Mouse (Mus musculus) hindbrain, embryonic 14.5 days (tissue): ENCODE measurements around the gene Ccr4. TPM values are rescaled to one million over a fixed set of nuclear protein-coding genes. Genes with fewer than 3 reads are reported as not detected.

Experiments
- ATAC-seq: fragments of 200-750 bp; cut with Nextera tagmentation; 2 replicates; pipeline ENCODE4 v1.8.0; 2017; ENCODE audit warnings: moderate number of reproducible peaks, mild to moderate bottlenecking, moderate TSS enrichment, moderate library complexity; ENCODE audit not compliant: low FRiP score
- DNase-seq: peaks from one replicate; pipeline ENCODE4 v3.0.0-alpha.2; 2015; ENCODE audit warnings: low spot score
- H3K27ac ChIP-seq: fragments of 300-500 bp; sonication (generic); 2 replicates; pipeline ENCODE4 v1.5.1; 2014; ENCODE audit warnings: mild to moderate bottlenecking, moderate library complexity
- H3K27me3 ChIP-seq: fragments of 300-500 bp; sonication (generic); 2 replicates; pipeline ENCODE4 v1.6.1; 2014; ENCODE audit warnings: mild to moderate bottlenecking, low read length, mixed read lengths; ENCODE audit not compliant: control insufficient read depth, insufficient read depth
- H3K36me3 ChIP-seq: fragments of 300-500 bp; sonication (generic); replicated peaks from 2 replicates; pipeline ENCODE4 v1.6.1; 2014; ENCODE audit not compliant: control insufficient read depth, insufficient read depth
- H3K4me1 ChIP-seq: fragments of 300-500 bp; sonication (generic); replicated peaks from 2 replicates; pipeline ENCODE4 v1.6.1; 2014; ENCODE audit warnings: antibody characterized with exemption, low read length, mixed read lengths; ENCODE audit not compliant: control insufficient read depth, insufficient read depth
- H3K4me2 ChIP-seq: fragments of 300-500 bp; sonication (generic); replicated peaks from 2 replicates; pipeline ENCODE4 v1.6.1; 2014; ENCODE audit warnings: mild to moderate bottlenecking, moderate library complexity
- H3K4me3 ChIP-seq: fragments of 300-500 bp; sonication (generic); replicated peaks from 2 replicates; pipeline ENCODE4 v1.5.1; 2014; ENCODE audit warnings: mild to moderate bottlenecking, low read length
- H3K9ac ChIP-seq: fragments of 300-500 bp; sonication (generic); 2 replicates; pipeline ENCODE4 v1.6.1; 2014
- H3K9me3 ChIP-seq: fragments of 300-500 bp; sonication (generic); 2 replicates; pipeline ENCODE4 v1.6.1; 2016; ENCODE audit warnings: low read length; ENCODE audit not compliant: control insufficient read depth
- WGBS: fragments of 180-500 bp; shearing (Covaris S2); extraction: QIAGEN DNeasy Blood & Tissue Kit; methylation state at CpG from one replicate; pipeline ENCODE4 v1.1.7; 2014; 5-methylcytosine and 5-hydroxymethylcytosine counted together
- polyA plus RNA-seq: library from polyadenylated mRNA; unstranded; fragments of >200 nt; fragmentation: Nextera tagmentation; extraction: Ambion mirVana; gene quantifications from 2 replicates; pipeline ENCODE4 v1.2.1, GENCODE M21; 2014

Ccr4 gene
- polyA plus RNA-seq, 1 experiment from 2014 or later: not detected

DNA sequence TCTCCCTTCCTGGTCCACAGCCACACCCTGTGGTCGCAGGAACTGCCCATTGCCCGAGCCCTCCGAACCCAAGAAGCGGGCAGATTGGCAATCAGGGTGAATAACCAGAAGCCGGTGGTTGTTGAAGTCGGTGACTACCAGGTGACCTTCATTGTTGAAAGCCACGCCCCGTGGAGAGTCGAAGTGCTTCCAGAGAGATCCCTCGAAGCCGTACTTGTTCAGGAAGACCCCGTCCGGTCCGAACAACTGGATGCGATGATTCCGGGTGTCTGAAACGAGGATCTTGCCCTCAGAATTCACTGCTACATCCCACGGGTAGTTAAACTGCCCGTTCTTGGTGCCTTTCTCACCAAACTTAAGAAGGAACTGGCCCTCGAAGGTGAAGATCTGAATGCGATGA is 8.1 kb upstream of the Ccr4 start:
- Histone ChIP-seq H3K4me2 (no peak overlapping the region), H3K36me3 (peaks cover 17% of the 10 kb centered on the region), H3K27ac (no peak overlapping the region), H3K9me3 (peaks cover 32% of the 10 kb centered on the region), H3K9ac (no peak overlapping the region), H3K4me3 (no peak overlapping the region), H3K27me3 (no peaks in the 10 kb centered on the region), H3K4me1 (no peaks in the 10 kb centered on the region)
- ATAC-seq (no peak), DNase-seq (no peak)
- 98% methylated on average over 21 of the region's 21 CpGs for WGBS

GRCm38 (mm10) chr9:114509785-114510184 is 5.1 kb upstream of the Ccr4 start:
- DNase-seq: no peak
- Histone ChIP-seq H3K4me3 (no peak overlapping the region), H3K27me3 (no peaks in the 10 kb centered on the region), H3K4me1 (no peaks in the 10 kb centered on the region), H3K36me3 (peaks cover 17% of the 10 kb centered on the region), H3K9me3 (peaks cover 32% of the 10 kb centered on the region), H3K9ac (no peak overlapping the region), H3K27ac (no peak overlapping the region), H3K4me2 (no peak overlapping the region)
- WGBS: 98% methylated on average over 9 of the region's 9 CpGs
- ATAC-seq: no peak

DNA sequence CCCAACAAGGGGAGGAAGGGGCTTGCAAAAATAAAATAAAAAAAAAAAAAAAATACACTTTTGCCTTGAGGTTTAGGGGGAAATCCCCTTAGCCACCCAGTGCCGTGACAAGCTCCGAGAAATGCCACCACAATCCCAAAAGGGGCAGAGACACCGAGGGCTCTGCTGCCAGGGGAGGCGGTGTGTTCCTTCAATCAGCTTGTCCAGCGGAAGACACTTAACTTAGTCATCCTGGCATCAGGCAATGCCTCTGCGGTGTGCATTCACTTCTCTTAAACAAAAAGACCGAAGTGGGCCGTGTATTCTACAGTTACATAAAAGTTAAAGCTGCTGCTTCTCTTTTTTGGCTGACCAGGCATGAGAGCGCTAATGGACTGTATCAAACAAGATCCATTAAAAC is 2.7 kb upstream of the Ccr4 start:
- Histone ChIP-seq H3K27me3 (no peaks in the 10 kb centered on the region), H3K27ac (no peak overlapping the region), H3K4me3 (no peak overlapping the region), H3K9ac (no peak overlapping the region), H3K36me3 (peaks cover under 1% of the 10 kb centered on the region; the same call in 1 of the 2 replicates), H3K4me2 (no peak overlapping the region), H3K9me3 (peaks cover 14% of the 10 kb centered on the region), H3K4me1 (no peaks in the 10 kb centered on the region)
- DNase-seq: no peak
- ATAC-seq: no peak
- 93% methylated on average over 9 of the region's 9 CpGs for WGBS

DNA sequence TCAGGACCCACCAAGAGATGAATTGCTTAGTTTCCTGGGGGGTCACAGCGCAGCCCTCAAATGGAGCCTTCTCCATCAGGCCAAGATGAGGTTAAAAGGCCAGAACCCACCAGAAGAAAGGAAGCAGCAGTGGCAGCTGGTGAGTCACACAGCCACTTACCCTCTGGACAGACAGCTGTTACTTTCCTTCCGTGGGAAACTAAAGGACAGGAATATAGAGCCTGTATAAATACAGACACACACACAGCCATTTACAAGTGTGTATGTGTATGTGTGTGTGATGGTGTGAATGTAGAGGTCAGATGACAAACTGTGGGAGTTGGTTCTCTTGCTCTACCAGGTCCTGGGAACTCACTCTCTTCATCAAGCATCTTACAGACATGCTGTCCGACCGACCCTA is 1.8 kb upstream of the Ccr4 start:
- H3K27ac ChIP-seq: no peak overlapping the region
- peaks cover 5% of the 10 kb centered on the region; the same call in 1 of the 2 replicates for H3K9me3 ChIP-seq
- H3K4me2 ChIP-seq: no peak overlapping the region
- 81% methylated on average over 4 of the region's 4 CpGs for WGBS
- H3K4me3 ChIP-seq: no peak overlapping the region
- DNase-seq: no peak
- H3K27me3 ChIP-seq: no peaks in the 10 kb centered on the region
- no peak overlapping the region for H3K9ac ChIP-seq
- ATAC-seq: no peak
- no peaks in the 10 kb centered on the region for H3K4me1 ChIP-seq
- no peaks in the 10 kb centered on the region for H3K36me3 ChIP-seq

GRCm38 (mm10) chr9:114502711-114503427 is 1.8 kb downstream of the Ccr4 start:
- H3K27me3 ChIP-seq: no peaks in the 10 kb centered on the region
- H3K4me3 ChIP-seq: no peak overlapping the region
- ATAC-seq (no peak), DNase-seq (no peak)
- WGBS: 76% methylated on average over 15 of the region's 15 CpGs
- H3K9ac ChIP-seq: no peak overlapping the region
- no peak overlapping the region for H3K27ac ChIP-seq
- H3K36me3 ChIP-seq: no peaks in the 10 kb centered on the region
- no peak overlapping the region for H3K4me2 ChIP-seq
- H3K4me1 ChIP-seq: no peaks in the 10 kb centered on the region
- no peaks in the 10 kb centered on the region for H3K9me3 ChIP-seq

DNA sequence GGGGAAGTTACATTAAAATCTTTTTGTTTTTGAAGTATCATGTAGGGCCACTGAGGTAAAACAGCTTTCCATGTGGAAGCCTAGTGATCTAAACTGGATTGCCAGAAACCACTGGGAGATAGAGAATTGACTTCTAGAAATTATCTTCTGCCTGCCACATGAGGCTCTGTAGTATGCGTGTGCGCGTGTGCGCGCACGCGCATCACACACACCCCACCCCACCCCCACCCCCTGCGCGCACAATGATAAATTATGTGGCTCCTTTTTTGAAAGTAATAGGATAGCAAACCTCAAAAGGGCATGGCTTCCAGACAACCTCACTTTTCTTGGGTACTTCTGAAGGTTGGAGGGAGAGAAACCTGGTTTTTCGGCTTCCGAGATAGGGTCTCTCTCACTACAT is 2.8 kb downstream of the Ccr4 start:
- H3K27ac ChIP-seq: no peak overlapping the region
- no peak overlapping the region for H3K4me3 ChIP-seq
- no peaks in the 10 kb centered on the region for H3K9me3 ChIP-seq
- H3K27me3 ChIP-seq: no peaks in the 10 kb centered on the region
- WGBS: 98% methylated on average over 11 of the region's 11 CpGs
- no peaks in the 10 kb centered on the region for H3K36me3 ChIP-seq
- ATAC-seq: no peak
- H3K4me1 ChIP-seq: no peaks in the 10 kb centered on the region
- no peak overlapping the region for H3K4me2 ChIP-seq
- no peak for DNase-seq
- no peak overlapping the region for H3K9ac ChIP-seq

DNA sequence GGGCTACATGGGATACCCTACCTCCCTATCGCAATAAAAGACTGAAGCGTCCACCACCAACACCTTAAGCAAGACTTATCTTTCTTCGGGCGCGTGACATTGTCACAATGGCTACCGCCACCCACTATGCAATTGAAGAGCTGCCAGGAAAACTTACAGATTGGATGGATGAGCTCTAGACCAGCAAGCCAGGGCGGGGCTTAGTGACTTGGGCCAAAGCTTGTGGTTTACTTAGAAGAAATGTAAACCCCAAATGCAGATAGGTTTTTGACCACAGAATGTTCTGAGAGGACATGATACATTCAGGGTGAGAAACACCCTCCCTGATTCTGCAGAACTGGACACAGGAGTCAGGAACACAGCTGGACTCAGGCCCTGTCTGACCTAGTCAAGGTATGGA is 3.6 kb downstream of the Ccr4 start:
- Histone ChIP-seq H3K4me3 (no peak overlapping the region), H3K9me3 (no peaks in the 10 kb centered on the region), H3K27ac (no peak overlapping the region), H3K4me1 (no peaks in the 10 kb centered on the region), H3K4me2 (no peak overlapping the region), H3K36me3 (no peaks in the 10 kb centered on the region), H3K9ac (no peak overlapping the region), H3K27me3 (no peaks in the 10 kb centered on the region)
- 92% methylated on average over 7 of the region's 7 CpGs for WGBS
- DNase-seq: no peak
- ATAC-seq: no peak

DNA sequence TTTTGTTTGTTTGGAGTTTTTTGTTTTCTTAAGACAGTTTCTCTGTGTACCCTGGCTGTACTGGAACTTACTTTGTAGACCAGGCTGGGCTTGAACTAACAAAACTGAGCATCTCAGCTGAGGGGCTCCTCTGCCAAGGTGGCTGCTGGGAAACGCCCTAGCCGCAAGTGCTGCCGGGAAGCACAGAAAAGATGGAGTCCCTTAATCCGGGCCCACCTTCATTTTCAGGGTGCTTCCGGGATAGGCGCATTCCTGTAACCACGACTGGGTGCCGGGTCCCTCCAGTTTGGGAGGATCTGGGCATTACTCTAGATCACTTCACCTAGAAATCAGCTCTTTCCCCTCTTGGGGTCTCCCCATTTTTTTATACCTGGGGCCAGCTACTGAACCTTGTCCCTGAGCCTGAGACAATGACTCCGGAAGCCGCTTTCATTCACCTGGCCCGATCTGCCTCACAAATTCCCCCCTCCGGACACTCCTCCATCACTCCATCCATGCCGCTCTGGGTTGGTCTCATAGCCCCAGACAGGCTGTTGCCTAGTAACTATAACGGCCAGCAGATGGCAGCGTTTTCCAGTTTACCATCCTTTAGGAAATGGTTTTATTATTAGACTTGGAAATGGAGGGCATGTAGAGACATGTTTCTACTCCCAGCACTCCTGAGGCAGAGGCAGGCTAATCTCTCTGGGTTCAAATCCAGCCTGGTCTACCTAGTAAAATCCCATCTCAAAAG is 4.8 kb downstream of the Ccr4 start:
- Histone ChIP-seq H3K36me3 (no peaks in the 10 kb centered on the region), H3K9me3 (no peaks in the 10 kb centered on the region), H3K27ac (no peak overlapping the region), H3K4me3 (no peak overlapping the region), H3K9ac (no peak overlapping the region), H3K27me3 (no peaks in the 10 kb centered on the region), H3K4me2 (no peak overlapping the region), H3K4me1 (no peaks in the 10 kb centered on the region)
- 23% methylated on average over 15 of the region's 15 CpGs for WGBS
- ATAC-seq: no peak
- peak; percentile 71 for DNase-seq

DNA sequence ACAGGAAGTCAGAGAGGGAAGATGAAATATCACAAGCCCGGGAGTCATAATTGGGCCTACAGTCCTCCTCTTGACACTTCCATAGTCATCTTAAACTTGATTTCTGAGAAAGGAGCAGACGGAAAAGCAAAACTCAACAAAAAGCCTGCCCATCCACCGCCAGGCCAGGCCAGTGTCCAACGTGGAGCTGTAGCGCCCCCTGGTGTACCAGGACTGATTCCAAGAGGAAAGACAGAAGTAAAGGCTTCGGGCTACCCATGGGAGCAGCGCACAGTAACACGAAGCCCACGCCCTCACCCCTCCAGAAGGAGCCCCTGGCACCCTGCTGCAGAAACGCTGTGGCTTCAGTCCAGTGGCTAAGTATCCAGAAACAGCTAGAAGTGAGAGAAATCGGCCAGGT is 6.5 kb downstream of the Ccr4 start:
- Histone ChIP-seq H3K4me3 (no peak overlapping the region), H3K4me2 (peak overlapping the region; percentile 20; the same call in 1 of the 2 replicates), H3K36me3 (no peaks in the 10 kb centered on the region), H3K4me1 (no peaks in the 10 kb centered on the region), H3K27ac (no peak overlapping the region), H3K9ac (no peak overlapping the region), H3K27me3 (no peaks in the 10 kb centered on the region), H3K9me3 (no peaks in the 10 kb centered on the region)
- DNase-seq (peak; percentile 81), ATAC-seq (no peak)
- WGBS: 13% methylated on average over 11 of the region's 11 CpGs
